Mouse (Mus musculus) macrophage (primary cell): ENCODE measurements around the gene Hsp90ab1. TPM values are rescaled to one million over a fixed set of nuclear protein-coding genes. Genes with fewer than 3 reads are reported as not detected.

Source experiments
- H3K27ac ChIP-seq: fragments of 350-480 bp; formaldehyde crosslinking; 2 replicates; pipeline ENCODE4 v1.9.0; 2021
- H3K36me3 ChIP-seq: fragments of 350-480 bp; formaldehyde crosslinking; 2 replicates; pipeline ENCODE4 v1.9.0; 2021; ENCODE audit errors: inconsistent target
- H3K4me3 ChIP-seq: fragments of 350-480 bp; formaldehyde crosslinking; 2 replicates; pipeline ENCODE4 v1.9.0; 2021; ENCODE audit errors: inconsistent target
- H3K79me2 ChIP-seq: fragments of 350-480 bp; formaldehyde crosslinking; 2 replicates; pipeline ENCODE4 v1.9.0; 2021; ENCODE audit errors: inconsistent target
- WGBS: methylation state at CpG from one replicate; pipeline ENCODE4 v1.1.7; 2026; ENCODE audit warnings: inconsistent platforms; ENCODE audit not compliant: missing documents; 5-methylcytosine and 5-hydroxymethylcytosine counted together
- polyA plus RNA-seq: library from polyadenylated mRNA; stranded (reverse); fragments of 250-400 nt; gene quantifications from 3 replicates; pipeline ENCODE4 v1.2.4, GENCODE M21; 2018; ENCODE audit warnings: inconsistent platforms

Gene Hsp90ab1
- polyA plus RNA-seq, 1 experiment from 2014 or later = 909 TPM

DNA sequence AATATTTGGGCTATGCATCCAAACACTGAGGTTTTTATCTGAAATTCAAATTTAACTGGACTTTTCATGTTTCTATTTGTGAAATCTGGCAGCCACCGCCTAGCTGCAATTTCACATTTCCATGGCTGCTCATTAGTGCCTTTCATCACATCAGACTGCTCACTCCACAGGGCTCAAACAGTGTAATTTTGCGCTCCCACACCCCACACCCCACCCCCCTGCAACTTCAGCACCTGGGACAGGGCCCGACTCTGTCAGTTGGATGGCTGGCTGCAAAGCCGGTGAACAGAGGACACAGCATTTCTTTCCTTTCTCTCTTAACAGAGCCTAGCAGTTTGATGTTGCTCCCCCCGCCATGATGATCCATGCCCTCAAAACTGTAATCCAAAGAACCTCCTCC, 36.8 kb downstream of the Hsp90ab1 start:
- no peaks in the 10 kb centered on the region for H3K36me3 ChIP-seq
- no peak overlapping the region for H3K27ac ChIP-seq
- 13% methylated on average over 5 of the region's 5 CpGs for WGBS

DNA sequence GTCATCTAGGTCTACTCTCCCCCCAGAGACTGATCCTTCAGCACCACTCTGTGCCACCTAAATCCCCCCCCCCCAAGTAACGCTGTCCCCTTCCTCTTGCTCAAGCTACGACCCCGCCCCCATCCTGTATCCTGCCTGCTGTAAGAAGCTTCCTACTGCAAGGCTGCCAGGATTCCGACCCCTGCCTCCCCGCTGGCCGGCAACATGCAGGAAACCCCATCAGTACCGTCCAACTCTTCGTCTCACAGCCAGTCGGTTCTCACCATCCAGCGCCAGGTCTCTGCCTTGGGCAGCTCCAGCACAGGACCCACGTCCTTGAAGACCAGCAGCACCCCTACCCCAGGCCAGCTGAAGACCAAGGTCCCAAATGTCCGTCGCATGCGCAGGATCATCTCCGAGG, 40.2 kb downstream of the Hsp90ab1 start:
- Histone ChIP-seq H3K79me2 (no peaks in the 10 kb centered on the region), H3K4me3 (no peak overlapping the region), H3K36me3 (no peaks in the 10 kb centered on the region), H3K27ac (no peak overlapping the region)
- WGBS = 48% methylated on average over 13 of the region's 15 CpGs

More for the DNA sequence above, 36.8 kb downstream of the Hsp90ab1 start:
- H3K4me3 ChIP-seq = no peak overlapping the region
- H3K79me2 ChIP-seq = no peaks in the 10 kb centered on the region

DNA sequence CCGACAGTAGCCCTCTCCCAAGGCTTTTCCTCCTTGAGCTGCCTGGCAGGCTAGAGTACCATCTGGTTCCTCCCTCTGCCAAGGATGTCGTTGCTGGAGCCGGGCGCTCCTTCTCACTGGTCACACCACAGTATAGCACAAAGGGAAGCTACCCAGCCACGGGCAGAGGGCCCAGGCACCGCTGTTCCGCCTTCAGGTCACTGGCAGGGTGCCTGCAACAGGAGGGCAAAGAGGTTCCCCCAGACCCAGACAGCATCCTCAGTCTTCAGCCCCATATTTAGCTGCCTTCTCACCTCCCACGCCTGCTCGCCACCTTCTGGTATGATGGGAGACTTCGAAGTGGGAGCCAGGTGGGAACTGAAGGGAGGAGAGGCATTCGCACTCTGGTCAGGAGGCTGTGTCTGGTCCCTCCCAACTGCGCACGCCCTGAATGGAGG, 42.7 kb downstream of the Hsp90ab1 start:
- WGBS = 31% methylated on average over 13 of the region's 13 CpGs
- no peaks in the 10 kb centered on the region for H3K79me2 ChIP-seq
- no peak overlapping the region for H3K4me3 ChIP-seq
- no peak overlapping the region for H3K27ac ChIP-seq
- no peaks in the 10 kb centered on the region for H3K36me3 ChIP-seq

DNA sequence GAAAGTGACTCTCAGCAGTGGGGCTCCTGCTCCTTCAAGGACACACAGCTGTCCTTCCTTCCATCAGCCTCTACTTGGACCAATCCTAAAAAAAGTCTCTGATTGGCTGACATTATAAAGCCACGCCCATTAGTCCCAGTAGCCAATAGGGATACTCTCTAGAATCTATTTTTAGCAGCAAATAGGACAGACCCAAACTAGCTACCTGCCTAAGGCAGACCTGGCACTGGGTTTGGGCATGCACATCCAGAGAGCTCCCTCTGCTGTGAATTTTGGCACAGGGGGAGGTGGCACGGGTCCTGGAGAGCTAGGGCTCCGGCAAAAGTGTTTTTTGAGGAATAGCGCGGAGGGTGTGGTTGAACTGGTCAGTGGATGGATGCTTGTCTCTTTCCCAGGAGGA, 46.5 kb downstream of the Hsp90ab1 start:
- Histone ChIP-seq H3K36me3 (no peaks in the 10 kb centered on the region), H3K4me3 (no peak overlapping the region), H3K27ac (no peak overlapping the region), H3K79me2 (no peaks in the 10 kb centered on the region)
- 58% methylated on average over 5 of the region's 5 CpGs for WGBS

- Histone ChIP-seq H3K79me2 (no peaks in the 10 kb centered on the region), H3K4me3 (no peak overlapping the region), H3K36me3 (no peaks in the 10 kb centered on the region), H3K27ac (no peak overlapping the region)
- WGBS = 82% methylated on average over 3 of the region's 4 CpGs
These were observed 48.1 kb downstream of the Hsp90ab1 start for GRCm38 (mm10) chr17:45524961-45525360.

DNA sequence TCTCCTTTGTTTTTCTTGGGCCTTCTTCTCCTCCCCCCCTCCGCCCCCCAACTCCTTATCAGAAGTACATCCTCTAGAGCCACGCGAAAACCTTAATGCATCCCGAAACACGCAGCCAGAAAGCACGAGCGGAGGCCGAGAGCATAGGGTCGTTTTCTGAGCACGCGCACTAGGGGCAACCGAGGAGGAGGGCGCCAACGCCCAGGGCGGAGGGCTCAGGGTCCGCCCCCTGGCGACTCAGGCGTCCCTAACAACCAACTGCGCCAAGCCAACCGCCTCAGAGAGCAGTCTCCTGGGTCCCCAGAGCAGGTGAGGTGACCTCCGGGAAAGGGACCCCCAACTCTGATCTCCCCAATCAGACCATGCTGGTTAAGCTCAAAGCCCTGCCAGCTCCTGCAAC, 49.8 kb downstream of the Hsp90ab1 start, which contains the start of gene Tcte1:
Gene Tcte1 (plus strand): TSS at position 172 of the 400 bp plus-strand sequence.
- Histone ChIP-seq H3K4me3 (no peak within 1 kb of the TSS), H3K79me2 (no peaks in the 10 kb centered on the region), H3K27ac (no peak within 1 kb of the TSS), H3K36me3 (no peaks in the 10 kb centered on the region)
- 10% methylated on average over 21 of the region's 21 CpGs for WGBS

DNA sequence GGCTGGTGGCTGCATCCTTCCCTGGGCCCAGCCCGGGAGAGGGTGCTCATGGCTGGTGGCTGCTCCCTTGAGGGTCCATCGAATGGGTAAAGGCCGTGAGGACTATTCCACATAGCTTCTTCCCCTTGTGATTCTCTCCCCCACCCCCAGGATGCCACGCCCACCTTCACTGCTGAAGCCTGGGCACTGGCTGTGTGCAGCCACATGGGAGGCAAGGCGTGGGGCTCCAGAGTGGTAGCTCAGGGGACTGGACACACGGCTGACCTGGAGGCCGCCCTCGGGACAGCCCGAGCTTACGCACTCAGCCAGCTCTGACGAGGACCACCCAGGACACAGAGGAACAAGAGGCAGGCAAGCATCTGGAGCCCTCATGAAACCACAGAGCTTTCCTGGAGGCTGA, 52.9 kb downstream of the Hsp90ab1 start:
- H3K79me2 ChIP-seq = no peaks in the 10 kb centered on the region
- no peak overlapping the region for H3K4me3 ChIP-seq
- no peaks in the 10 kb centered on the region for H3K36me3 ChIP-seq
- H3K27ac ChIP-seq = no peak overlapping the region
- WGBS = 97% methylated on average over 11 of the region's 11 CpGs

DNA sequence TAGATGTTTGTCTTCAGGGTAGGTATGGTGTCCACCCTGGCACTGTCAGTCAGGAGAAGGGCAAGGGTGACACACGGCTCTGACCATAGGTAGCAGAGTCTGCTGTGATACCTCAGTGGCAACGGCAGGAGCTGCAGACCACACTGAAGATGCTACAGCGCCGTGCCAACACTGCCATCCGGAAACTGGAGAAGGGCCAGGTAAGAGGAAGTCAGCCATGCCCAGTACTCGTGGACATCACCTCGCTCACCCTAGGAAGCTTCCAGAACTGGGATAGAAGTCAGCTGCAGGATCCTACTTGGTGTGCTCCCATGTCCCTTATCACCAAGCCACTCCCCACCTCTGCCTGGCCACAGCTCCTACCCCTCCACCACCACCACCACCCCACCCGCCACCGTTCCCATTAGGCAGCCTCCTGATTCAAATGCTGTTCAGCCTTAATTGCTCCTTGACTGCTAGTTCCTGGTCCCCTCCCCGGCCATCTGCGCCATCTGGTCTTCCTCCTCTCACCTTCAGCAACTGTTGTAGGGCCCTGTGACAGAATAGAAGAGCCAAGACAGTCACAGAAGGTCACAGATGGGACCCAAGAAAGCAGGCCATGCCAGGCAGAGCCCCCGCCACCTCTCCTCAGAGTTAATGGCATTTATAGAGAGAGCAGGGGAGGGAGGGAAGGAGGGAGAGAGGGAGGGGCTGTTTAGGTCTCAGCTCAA, 54.1 kb downstream of the Hsp90ab1 start:
- Histone ChIP-seq H3K4me3 (no peak overlapping the region), H3K36me3 (no peaks in the 10 kb centered on the region), H3K79me2 (no peaks in the 10 kb centered on the region), H3K27ac (no peak overlapping the region)
- WGBS = 92% methylated on average over 12 of the region's 12 CpGs

Other genes starting within 250 kb of the Hsp90ab1 start
- gene Cdc5l, start 139.5 kb downstream of the Hsp90ab1 start, polyA plus RNA-seq = 40.7 to 63.1 TPM (median 44.3 TPM) in 3 replicates
- 0.12 TPM in 1 of 3 replicates, not detected in the others for gene Spats1, start 97.9 kb downstream of the Hsp90ab1 start, polyA plus RNA-seq
- gene Aars2, start 66.4 kb downstream of the Hsp90ab1 start, polyA plus RNA-seq = 1.9 to 4.3 TPM (median 3.9 TPM) in 3 replicates
- not detected in 3 replicates for gene Tcte1, start 49.8 kb downstream of the Hsp90ab1 start, polyA plus RNA-seq
- gene Tmem151b, start 23.6 kb downstream of the Hsp90ab1 start, polyA plus RNA-seq = 0.03 TPM in 1 of 3 replicates, not detected in the others
- 5.5 to 11.3 TPM (median 9.9 TPM) in 3 replicates for gene Nfkbie, start 17.6 kb downstream of the Hsp90ab1 start, polyA plus RNA-seq
- 41.2 to 72.8 TPM (median 58.2 TPM) in 3 replicates for gene Slc35b2, start 9.4 kb downstream of the Hsp90ab1 start, polyA plus RNA-seq
- 69.7 to 95.8 TPM (median 74.1 TPM) in 3 replicates for gene Slc29a1, start 26.3 kb upstream of the Hsp90ab1 start, polyA plus RNA-seq
- not detected in 3 replicates for gene Mymx, start 28.8 kb upstream of the Hsp90ab1 start, polyA plus RNA-seq
- gene Capn11, start 86.1 kb upstream of the Hsp90ab1 start, polyA plus RNA-seq = 0.37 to 0.60 TPM in 2 of 3 replicates, not detected in the other
- gene Mrpl14, start 113.1 kb upstream of the Hsp90ab1 start, polyA plus RNA-seq = 20.1 to 56.1 TPM (median 46.2 TPM) in 3 replicates
- gene Tmem63b, start 113.6 kb upstream of the Hsp90ab1 start, polyA plus RNA-seq = 8.2 to 10.7 TPM (median 9.7 TPM) in 3 replicates
- gene 1600014C23Rik, start 160.6 kb upstream of the Hsp90ab1 start, polyA plus RNA-seq = not detected in 3 replicates